Mouse (Mus musculus) kidney, postnatal 4 days (tissue): ENCODE data around the gene Id2.
A peak's percentile ranks its signal among the peaks of the same experiment; 100 is the strongest.

ENCODE experiments used
- DNase-seq, 2 experiments: peaks; one replicate each; pipeline ENCODE4 v3.0.0; 2021; ENCODE audit warnings: mixed read lengths in 2 of 2

Gene Id2

DNA sequence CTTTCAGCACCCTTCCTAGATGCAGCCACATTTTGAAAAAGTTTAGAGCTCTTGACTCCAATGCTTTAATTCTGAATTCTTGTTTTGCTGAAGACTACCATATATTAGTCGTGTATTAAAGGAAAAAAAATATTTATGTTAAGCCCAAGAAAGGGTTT, at the start of gene Id2:
TSS of gene Id2 (minus strand) at position 89 of the 158 bp plus-strand sequence.
- DNase-seq: no peak

DNA sequence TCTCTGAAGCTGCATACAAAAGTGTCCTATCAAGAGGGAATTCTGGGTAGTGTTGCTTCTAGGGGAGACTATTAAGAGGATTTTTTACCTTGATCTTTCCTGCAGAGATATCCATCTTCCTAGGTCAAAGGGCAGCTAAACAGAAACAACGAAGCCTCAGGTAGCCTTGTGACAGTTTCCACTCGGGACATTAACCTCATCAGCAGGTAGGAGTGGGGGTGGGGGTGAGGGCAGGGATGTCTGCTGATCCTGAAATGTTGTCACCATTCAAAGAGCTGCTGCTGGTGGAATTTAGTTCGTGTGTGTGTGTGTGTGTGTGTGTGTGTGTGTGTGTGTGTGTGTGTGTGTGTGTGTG, 48.4 kb upstream of the Id2 start:
- no peak for DNase-seq

DNA sequence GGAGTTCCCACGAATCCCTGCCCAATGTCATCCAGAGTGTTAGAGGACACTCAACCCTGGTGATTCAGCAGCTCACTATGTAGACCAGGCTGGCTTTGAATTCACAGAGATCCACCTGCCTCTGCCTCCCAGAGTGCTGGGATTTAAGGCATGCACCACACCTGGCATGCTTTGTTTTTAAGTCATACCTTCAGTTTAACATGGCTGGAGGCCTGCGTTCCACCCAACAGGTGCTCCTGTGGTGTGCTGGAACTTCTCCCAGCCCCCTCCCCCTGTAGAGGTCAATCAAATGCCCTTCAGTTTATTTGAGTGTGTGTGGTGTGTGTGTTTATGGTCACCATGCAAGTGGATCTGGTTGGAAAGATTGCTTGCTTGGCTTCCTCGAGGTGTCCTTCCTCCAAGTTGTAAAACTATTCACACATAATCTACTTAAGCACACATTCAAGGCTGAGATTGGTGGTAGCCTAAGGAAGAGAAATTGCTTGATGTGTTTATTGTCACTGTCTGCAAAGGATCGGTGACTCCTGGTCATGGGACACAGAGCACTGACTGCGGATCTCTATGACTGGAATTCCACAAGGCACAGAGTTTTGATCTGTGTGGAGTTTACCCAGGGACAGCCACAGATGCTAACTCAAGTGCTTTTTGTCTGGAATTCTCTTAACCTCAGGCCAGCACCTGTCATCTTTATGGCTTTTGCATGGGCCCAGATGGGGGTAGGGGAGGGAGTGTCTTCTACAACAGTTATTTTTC, 47.8 kb upstream of the Id2 start:
- DNase-seq: no peak

DNA sequence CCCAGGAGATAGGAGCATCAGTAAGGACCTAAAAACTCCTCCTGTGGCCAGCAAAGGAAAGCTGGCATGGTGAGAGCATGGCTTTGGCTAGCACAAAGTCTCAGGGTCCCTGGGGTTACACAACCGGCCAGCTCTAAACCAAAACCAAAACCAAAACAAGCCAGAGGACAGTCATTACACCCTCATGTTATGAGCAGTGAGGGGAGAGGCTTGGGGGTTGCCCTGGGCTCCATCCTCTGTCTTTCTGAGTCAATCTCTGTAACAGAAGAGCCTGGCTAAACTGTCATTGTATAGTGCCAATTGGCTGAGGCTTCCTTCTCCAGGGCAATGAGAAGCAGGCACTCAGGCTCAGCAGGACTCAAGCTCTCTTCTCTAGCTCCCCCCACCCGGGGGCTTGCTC, 46.6 kb upstream of the Id2 start:
- no peak for DNase-seq

DNA sequence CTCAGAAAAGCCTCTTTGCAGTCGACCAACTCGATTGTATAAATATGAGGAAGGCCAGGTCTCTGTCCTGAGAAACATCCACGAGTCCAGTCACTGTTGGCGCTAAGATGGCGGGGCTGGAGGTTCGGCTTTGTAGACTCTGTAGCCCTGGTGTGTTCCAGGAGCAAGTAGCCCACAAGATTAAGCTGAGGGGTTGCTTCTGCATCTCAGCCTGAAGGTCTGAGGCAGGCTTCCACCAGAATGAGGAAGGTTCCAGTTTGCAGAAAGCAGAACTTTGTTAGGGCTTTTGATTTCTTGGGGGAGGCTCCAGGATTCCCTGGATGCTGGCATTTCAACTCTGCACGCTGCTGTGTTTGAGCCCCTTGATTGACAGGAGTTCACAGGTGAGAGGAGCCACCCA, 45.3 kb upstream of the Id2 start:
- no peak for DNase-seq

DNA sequence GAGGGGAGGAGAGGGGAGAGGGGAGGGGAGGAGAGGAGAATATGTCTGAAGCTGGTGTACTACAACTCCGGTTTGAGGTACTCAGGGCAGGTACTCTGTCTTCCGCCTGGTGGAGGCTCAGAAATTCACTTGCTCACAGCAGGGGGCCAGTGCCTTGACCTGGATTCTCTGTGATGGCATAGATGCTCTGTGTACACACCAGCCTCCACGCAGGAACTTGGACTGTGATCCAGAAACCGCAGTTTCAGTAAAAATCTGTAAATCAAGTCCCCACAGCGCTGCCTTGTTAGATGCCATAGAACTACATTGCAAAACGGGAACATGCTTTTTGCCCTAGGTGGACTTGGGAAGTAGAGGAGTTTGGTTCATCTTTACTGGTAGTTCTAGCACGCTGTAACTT, 44.4 kb upstream of the Id2 start:
- no peak for DNase-seq

DNA sequence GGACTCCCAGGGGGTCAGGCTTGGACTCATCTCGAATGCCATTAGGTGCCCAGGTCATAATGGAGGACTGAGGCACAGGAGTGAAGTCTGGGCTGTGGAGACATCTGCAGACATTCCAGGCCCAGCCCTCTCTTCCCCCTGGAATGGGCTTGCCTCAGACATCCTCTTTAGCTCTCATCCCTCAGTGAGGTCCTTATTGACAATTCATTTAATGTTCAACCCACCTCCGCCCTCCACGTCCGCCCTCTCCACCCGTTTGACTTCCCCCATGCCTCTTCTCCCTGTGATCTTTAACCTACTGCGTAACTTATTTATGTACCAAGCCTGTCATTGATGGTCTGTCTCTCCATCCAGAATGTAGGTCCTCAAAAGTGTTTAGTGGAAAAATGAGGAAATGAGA, 43.2 kb upstream of the Id2 start:
- DNase-seq: peak in 1 of 2 experiments; percentile 56

DNA sequence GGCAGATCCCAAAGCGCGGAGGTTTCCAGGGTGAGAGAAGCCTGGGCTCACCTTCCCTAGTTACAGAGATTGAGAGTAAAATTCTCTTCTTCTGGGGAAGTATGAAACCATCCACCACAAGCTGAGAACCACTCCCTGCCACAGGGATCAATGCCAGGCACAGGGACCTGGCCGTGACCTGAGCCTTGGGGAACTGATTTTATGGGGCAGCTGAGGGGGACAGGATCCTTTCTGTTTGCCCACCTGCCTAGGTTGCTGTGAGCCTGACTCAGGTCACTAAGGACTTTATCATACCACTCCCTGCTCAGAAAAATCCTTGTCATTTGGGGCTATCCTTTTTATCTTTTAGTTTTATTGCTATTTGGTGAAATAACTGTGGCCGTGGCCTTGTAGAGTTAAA, 41.7 kb upstream of the Id2 start:
- DNase-seq: no peak

DNA sequence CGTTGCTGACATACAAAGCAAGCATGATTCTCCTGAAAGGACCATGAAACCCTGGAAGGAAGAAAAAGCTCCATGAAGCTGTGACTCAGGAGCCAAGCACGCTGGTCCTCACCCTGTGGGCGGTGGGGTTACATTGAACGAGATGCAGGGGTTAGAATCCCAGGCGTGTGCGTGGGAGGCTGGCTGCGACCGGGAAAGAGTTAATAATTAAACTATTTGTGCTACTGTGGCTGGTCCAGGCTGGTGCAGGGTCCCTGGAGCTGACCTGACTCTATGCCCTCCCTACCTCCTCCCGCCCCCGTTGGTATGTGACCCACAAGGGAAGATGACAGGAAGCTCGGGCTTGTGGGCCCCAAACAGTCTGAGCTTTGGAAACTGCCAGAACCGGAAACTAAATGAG, 35.1 kb upstream of the Id2 start:
- DNase-seq: peak; percentile 68 to 82

DNA sequence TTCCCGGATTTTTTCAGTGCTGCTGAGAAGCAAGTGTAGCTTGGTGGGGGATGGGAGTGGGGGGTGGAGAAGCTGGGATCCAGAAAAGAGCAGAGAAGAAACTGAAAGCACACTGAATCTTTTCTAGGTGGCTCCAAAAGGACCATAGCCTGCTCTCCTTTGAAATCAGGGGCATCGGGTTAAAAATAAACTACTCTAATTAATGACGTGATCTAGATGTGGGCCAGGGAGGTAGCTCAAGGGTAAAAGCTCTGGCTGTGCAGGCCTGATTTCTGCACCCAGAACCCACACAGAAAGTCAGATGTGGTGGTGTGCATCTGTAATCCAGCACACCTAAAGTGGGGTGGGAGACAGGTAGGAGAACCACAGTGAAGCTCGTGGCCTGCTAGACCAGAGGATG, 30.7 kb upstream of the Id2 start:
- no peak for DNase-seq

DNA sequence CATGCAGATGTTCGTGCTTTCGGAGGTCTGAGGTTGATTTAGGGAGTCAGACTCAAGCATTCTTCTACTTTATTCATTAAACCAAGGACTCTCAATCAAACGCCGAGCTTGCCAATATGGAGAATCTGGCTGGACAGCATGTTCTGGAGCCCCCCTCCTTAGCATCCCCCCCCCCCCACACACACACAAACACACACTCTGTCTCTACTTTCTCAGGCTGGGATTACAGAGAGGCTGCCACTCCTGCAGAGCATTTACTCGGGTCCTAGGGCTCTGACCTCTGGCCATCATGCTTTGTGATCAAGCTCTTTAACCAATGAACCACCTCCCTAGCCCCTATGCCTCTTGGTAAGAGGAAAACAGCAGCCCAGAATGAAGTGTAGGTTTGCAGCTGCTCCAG, 29.3 kb upstream of the Id2 start:
- no peak for DNase-seq

DNA sequence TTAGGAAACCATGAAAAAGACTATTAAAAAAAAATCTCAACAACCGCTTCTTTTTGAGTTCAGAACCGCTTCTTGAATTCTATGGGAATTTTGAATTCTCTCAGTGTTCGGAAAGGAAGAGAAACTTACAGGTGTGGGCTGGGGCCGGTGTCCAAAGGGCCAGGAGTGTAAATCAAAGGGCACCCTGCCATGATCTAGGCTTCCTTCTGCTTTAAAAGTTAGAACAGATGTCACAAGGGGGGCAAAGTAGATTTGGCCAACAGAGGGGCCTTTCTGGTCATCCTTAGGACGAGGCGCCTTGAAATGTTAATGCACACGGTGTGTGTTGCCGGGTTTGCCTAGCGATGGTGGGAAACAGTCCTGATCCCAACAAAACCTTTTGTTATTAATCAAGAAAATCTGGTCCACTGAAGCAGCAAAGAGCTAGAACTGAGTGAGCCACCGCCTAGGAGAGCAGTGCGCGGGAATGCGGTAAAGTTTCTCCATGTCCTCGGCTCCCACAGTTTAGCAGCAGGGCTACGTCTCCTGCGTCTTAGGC, 28.4 kb upstream of the Id2 start:
- no peak for DNase-seq

DNA sequence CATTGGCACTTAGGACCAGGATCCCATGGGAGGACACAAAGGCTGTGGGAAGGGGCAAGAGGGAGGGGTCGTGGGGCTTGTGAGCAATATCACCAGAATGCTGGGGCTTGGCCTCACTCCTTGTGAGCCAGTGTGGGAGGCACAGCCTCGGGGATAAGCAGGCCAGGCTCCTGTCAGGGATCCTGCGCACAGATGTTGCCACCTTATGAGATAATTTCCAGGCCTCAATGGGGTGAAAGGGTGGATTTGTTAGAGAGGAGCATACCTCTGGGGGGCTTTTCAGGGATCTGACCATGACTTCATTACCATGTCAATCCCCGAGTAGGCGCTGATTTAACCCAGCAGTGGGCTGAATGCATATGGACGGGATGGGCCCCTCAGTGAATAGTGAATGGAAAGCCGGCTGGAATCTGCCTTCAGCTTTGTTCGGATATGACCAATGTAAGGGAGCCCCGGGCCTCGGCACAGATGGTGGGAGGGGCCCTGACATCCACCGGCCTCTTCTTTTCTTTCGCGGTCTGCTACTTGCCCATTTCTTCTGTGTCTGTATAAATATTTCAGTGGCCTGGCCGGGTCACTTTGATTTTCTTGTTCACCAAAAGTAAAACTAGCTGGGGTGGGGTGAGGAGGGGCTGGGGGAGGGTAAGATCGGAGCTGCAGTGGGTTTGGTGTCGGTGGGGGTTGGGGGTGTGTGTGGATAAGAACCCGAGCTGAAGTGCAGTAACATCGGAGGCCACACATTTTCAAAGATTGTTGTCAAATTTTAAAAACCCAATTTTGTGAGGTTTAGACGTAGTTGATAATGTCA, 27.7 kb upstream of the Id2 start:
- no peak for DNase-seq

DNA sequence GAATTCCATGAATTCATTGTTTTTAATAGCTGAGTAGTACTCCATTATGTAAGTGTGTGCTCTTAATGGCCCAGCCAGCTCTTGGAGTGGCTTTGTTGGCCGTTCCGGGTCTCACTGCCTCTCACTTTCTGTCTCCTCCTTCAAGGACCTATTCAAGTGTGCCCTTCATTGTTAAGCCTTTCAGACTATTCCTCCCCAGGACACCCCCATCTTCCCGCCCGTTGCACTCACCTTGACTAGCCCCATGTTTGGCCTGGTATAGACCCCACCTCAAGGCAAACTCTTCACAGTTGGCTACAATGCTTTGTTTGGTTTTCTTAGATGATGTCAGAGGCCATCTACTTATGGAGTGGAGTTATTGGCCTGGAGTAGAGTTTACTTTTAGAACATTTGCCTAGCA, 23.8 kb upstream of the Id2 start:
- DNase-seq: no peak

DNA sequence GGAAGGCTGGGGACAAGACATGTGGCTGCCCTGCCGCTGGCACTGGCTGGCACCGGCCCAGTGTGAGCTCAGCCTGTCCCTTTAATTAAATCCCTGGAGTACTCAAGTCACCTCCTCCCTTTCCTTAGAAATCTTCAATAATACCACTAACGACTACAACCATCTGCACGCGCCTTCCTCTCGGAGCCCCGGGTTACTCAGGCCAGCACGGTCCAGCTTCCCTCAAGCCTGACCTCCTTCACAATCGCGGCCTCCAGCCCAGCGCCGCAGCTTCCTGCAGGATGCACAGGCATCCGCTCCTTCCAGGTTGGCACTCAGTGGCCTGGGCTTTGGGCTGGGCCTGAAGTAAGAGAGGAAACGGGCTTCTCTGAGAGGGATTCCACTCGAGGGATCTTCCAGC, 22.3 kb upstream of the Id2 start:
- DNase-seq: peak; percentile 73 to 82

DNA sequence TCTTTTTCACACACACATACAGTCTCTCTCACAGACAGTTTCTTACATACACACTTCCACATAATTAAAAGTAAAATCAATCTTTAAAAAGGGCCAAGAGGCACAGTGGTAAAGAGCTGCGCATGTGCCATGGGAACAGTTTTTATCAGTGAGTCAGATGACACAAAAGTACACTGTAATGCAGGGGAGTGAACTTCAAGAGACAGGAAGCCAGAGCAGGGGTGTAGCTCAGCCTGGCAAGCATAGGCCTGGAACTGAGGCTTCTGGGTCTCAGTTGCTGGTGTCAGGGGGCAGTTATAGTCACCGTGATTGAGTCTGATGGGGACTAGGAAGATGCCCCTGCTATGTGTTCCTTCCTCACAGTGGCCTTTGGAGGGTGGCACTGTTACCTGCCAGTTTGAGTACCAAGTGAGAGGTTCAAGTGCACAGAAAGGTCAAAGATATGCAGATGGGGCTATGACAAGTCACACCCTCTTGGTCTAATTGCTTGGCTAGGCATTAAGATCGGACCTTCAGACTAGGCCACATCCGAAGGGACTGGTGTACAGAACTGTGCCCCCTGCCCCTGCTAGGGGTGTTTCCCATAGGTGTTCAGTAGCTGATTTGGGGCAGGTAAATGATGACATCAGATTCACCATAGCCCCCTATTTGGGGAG, 21.0 kb upstream of the Id2 start:
- DNase-seq: no peak

DNA sequence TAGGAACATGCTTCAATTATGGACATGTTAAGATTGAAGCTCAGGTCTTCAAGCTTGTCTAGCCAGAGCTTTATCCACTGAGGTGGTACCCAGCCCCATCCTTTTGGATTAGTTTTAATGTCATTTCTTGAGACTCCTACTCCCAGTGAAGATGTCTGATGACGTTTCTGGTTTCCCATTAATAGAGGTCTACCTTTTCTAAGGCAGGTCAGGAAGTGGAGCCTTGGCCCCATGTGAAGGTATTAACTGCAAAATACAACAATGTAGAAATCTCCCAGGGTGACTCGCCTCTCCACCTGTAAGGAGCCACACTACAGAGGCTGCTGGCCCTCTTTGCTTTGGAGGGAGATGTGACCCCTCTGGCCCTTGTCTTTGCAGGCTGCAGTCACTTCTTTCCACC, 19.2 kb upstream of the Id2 start:
- no peak for DNase-seq

DNA sequence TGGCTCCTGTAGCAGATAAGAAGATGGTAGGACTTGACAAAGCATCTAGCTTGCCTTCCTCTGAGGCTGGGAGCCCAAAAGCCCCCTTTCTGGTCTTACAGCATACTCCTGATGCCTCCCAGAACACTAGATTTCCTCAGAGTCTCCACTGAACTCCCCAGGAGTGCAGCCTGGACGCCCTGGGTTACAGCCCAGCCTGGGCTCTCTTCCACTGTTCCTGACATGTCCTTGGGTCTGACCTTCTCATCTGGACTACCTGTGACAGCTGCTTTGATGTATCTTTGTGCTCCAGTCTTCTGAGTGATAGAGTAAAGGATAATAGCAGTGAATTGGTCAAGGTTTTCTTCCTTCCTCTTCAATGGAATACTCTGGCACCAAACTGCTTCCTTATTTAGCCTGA, 17.5 kb upstream of the Id2 start:
- no peak for DNase-seq

DNA sequence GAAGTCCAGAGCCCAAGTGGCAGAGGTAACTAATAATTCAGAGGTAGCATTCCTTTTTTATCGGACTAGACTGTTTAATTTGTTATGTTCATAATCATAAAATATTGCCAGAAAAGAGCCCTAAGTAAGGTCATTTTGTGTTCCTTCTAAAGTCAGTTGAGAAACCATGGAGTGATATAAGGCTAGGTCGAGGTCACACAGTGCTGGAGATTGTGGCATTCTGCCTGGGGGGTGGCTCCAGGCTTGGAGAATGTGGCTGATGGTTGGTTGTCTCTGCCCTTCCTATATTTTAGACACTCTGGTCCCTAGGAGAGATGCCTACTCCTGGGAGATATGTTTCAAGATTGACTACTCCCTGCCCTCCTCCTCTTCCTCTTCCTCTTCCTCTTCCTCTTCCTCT, 16.4 kb upstream of the Id2 start:
- DNase-seq: no peak

DNA sequence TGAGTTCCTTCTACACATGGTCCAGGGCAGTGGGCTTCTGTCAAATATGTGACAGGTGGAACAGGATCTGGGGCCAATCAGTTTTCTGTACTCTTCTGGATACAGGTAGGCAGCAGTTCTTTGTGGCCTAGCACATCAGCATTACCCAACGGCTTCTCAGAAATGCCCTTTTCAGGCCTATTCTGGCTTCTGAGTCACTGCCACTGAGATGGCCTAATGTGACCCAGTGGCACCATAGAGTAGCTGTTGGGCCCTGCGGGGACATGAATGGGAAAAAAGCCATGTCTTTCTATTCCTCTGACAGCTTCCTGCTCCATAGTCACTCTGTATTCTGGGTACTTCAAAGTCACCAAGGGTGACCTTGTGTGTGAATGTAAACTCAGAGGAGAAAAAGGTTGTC, 15.9 kb upstream of the Id2 start:
- DNase-seq: no peak

DNA sequence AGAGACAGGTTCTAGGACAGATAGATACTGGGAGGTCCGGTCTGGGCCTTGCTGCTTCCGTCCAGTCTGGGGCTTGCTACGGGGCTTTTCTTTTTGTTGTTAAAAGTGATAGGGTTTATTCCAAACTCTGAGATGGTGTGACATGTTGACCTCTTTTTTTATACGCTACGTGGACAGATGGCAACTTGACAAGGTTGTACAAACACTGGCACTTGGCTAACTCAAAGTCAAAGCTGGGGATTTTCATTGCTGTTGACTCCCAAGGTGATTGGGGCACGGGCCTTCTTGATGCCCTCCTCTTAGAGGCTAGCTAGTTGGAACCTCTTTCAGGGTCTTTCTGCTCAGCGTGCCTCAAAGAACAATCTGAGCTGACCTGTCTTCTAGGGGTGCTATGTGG, 13.7 kb upstream of the Id2 start:
- DNase-seq: no peak

DNA sequence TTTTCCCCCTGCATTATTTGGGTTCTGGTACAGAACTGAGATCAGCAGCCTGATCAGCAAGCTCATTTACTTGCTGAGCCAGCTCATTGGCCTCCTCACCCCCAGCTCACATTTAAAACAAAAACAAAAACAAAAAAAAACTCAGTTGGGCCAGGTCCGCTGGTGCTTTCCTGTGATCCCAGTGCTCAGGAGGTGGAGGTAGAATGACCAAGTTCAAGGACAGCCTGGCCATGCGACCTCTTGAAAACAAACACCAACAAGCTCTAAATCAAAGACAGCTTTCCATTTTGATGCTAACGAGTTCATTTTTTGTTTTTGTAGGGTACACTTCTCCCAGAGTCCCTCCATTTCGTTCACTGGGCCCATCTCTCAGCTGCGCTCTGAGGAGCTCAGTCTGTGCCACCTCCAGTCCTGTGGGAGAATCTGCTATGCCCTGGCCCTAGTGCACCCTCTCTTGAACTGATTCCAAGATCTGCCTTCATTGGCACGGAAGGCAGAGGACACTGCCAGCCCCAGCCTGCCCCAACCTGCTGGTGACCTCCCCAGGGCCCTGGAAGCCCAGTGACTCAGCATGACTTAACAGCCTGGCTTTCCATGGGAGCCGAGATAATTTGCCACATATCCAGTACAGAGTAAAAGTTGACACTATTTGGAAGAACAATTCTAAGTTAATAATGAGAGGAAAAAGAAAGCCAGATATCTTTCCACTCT, 13.2 kb upstream of the Id2 start:
- no peak for DNase-seq

DNA sequence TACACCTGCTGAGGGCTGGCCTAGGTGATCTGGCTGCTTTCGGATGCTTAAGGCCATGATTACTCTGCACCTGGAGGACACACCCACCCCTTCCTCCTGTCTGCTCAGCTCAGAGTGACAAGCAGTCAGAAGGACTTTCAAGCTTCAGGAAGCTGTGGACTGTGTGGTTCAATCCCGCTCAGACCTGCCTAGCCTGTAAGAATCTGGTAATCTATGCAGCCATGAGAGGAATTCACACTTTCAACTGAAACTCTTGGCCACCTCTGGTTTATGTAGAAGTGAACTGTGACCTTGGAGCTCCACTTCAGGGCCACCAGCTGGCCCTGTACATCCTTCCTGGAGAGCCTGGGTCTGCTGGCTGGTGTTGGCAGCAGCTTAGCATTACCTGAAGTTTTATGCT, 11.9 kb upstream of the Id2 start:
- no peak for DNase-seq

DNA sequence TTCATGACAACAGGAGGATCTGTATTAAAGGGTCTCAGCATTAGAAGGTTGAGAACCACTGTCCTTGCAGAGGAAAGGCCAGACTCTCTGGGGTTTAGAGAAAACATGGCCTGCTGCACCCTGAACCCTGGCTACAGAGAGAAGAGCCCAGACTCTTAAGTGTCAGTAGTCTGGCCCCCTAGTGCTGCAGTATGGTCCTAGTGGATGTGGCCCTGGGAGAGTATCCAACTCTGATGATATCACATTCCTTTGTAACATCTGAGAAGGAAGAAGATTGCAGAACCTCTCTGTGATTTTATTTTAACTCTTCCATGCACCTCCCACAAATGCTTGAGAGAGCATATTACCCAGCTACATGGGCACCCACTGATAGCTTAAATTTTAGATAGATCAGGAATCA, 7.6 kb upstream of the Id2 start:
- DNase-seq: no peak
